Mouse (Mus musculus) embryonic facial prominence, embryonic 13.5 days (tissue): ENCODE measurements around the gene 4933416C03Rik. TPM values are rescaled to one million over a fixed set of nuclear protein-coding genes. Genes with fewer than 3 reads are reported as not detected.

Source experiments
- ATAC-seq: fragments of 200-750 bp; cut with Nextera tagmentation; 2 replicates; pipeline ENCODE4 v1.8.0; 2017; ENCODE audit warnings: low read depth; ENCODE audit not compliant: insufficient number of reproducible peaks, insufficient read depth, low FRiP score, low TSS enrichment
- H3K27ac ChIP-seq: fragments of 300-500 bp; sonication (generic); 2 replicates; pipeline ENCODE4 v1.5.1; 2015; ENCODE audit warnings: moderate library complexity, mild to moderate bottlenecking, inconsistent platforms
- H3K27me3 ChIP-seq: fragments of 300-500 bp; sonication (generic); 2 replicates; pipeline ENCODE4 v1.6.1; 2015; ENCODE audit warnings: mild to moderate bottlenecking, inconsistent platforms
- H3K36me3 ChIP-seq: fragments of 300-500 bp; sonication (generic); 2 replicates; pipeline ENCODE4 v1.6.1; 2015; ENCODE audit warnings: mild to moderate bottlenecking, inconsistent platforms
- H3K4me1 ChIP-seq: fragments of 300-500 bp; sonication (generic); 2 replicates; pipeline ENCODE4 v1.6.1; 2015; ENCODE audit warnings: inconsistent platforms
- H3K4me2 ChIP-seq: fragments of 300-500 bp; sonication (generic); 2 replicates; pipeline ENCODE4 v1.6.1; 2015; ENCODE audit warnings: moderate library complexity, mild to moderate bottlenecking, inconsistent platforms
- H3K4me3 ChIP-seq: fragments of 300-500 bp; sonication (generic); 2 replicates; pipeline ENCODE4 v1.5.1; 2015; ENCODE audit warnings: mild to moderate bottlenecking, inconsistent platforms
- H3K9ac ChIP-seq: fragments of 300-500 bp; sonication (generic); 2 replicates; pipeline ENCODE4 v1.6.1; 2015; ENCODE audit warnings: mild to moderate bottlenecking, inconsistent platforms
- H3K9me3 ChIP-seq: fragments of 300-500 bp; sonication (generic); 2 replicates; pipeline ENCODE4 v1.6.1; 2016; ENCODE audit warnings: inconsistent platforms
- WGBS: fragments of 180-500 bp; shearing (Covaris S2); methylation state at CpG from one replicate; pipeline ENCODE4 v1.1.7; 2015; ENCODE audit warnings: mixed read lengths; 5-methylcytosine and 5-hydroxymethylcytosine counted together
- polyA plus RNA-seq: library from polyadenylated mRNA; unstranded; fragments of >200 nt; fragmentation: Nextera tagmentation; extraction: Ambion mirVana; gene quantifications from 2 replicates; pipeline ENCODE4 v1.2.1, GENCODE M21; 2015

The 4933416C03Rik gene
- polyA plus RNA-seq = not detected in 2 replicates

DNA sequence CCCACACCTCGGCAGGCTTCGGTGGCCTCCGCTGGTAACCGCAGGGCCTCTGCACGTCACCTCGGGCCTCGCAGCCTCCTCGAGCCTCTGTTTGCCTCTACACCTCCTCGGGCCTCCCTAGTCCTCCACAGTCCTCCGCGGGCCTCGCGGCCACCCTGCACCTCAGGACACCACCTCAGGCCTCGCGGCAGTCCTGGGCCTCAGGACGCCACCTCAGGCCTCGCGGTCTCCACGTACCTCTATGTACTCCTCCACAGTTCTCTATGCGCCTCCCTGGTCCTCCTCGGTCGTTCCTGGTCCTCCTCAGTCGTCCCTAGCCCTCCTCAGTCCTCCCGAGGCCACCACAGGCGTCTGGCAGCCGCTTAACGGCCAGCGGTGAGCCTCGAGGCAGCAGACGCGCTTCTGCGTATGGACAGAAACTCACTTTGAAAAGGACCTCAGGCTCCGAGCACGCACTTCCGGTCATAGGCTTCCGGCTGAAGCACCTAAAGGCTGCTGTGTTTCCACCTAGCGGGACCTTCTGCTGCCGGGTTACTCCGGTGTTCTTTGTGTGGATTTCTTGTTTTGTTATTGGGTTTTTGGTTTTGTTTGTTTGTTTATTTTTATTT lies at the start of gene 4933416C03Rik:
TSS of gene 4933416C03Rik (minus strand) at position 51 of the 608 bp plus-strand sequence.
- H3K27me3 ChIP-seq = no peaks in the 10 kb centered on the region
- ATAC-seq = no peak

DNA sequence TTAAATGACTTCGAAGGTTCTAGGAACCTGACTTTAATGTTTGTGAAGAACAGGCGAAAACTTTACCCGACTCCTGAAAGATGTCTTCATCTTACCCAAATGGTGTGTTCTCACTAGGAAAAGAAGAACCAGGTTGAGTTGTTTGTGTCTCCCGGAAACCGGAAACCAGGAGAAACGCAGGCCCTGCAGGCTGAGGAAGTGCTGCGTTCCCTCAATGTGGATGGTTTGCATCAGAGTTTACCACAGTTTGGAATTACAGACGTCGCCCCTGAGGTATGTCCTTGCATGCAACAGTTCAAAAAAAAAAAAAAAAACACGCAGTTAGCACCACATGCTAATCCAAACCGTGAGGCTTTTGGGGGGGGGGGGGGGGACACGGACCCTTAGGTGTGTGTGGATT lies 48.6 kb upstream of the 4933416C03Rik start:
- H3K4me1 ChIP-seq = no peaks in the 10 kb centered on the region
- H3K9ac ChIP-seq = no peak overlapping the region
- H3K4me3 ChIP-seq = no peak overlapping the region
- H3K4me2 ChIP-seq = no peak overlapping the region
- no peaks in the 10 kb centered on the region for H3K9me3 ChIP-seq
- no peak for ATAC-seq
- no peak overlapping the region for H3K27ac ChIP-seq
- WGBS = 40% methylated on average over 11 of the region's 12 CpGs
- no peaks in the 10 kb centered on the region for H3K27me3 ChIP-seq
- H3K36me3 ChIP-seq = no peaks in the 10 kb centered on the region

More for the DNA sequence above, at the start of gene 4933416C03Rik:
- no peak within 1 kb of the TSS for H3K27ac ChIP-seq
- WGBS = 96% methylated on average over 37 of the region's 39 CpGs
- H3K4me1 ChIP-seq = no peaks in the 10 kb centered on the region
- no peak within 1 kb of the TSS for H3K4me3 ChIP-seq
- H3K9me3 ChIP-seq = no peaks in the 10 kb centered on the region; the same call in 1 of the 2 replicates
- H3K9ac ChIP-seq = no peak within 1 kb of the TSS
- no peak within 1 kb of the TSS for H3K4me2 ChIP-seq
- no peaks in the 10 kb centered on the region for H3K36me3 ChIP-seq

DNA sequence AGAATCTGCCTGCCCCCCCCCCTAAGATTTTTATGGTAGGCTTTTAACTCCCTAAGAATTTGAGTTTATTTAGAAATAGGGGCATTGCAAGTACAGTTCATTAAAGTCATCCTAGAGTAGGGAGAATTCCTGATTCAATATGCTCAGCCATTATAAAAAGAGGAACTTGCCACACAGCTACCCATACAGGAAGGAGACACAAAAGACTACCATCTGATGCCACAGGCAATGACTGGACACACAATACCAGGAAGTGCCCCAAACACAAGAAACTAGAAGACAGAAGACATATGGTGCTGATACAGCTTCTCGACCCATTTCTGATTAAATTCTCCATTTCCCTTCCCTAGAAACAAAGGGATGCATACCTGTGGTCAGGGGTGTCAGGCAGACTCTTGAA lies 43.0 kb upstream of the 4933416C03Rik start:
- H3K4me1 ChIP-seq = no peaks in the 10 kb centered on the region
- no peaks in the 10 kb centered on the region for H3K36me3 ChIP-seq
- no peaks in the 10 kb centered on the region for H3K9me3 ChIP-seq
- no peak overlapping the region for H3K27ac ChIP-seq
- H3K4me3 ChIP-seq = no peak overlapping the region
- H3K9ac ChIP-seq = no peak overlapping the region
- WGBS = 77% methylated on average over 1 of the region's 1 CpGs
- ATAC-seq = no peak
- no peak overlapping the region for H3K4me2 ChIP-seq
- H3K27me3 ChIP-seq = no peaks in the 10 kb centered on the region

DNA sequence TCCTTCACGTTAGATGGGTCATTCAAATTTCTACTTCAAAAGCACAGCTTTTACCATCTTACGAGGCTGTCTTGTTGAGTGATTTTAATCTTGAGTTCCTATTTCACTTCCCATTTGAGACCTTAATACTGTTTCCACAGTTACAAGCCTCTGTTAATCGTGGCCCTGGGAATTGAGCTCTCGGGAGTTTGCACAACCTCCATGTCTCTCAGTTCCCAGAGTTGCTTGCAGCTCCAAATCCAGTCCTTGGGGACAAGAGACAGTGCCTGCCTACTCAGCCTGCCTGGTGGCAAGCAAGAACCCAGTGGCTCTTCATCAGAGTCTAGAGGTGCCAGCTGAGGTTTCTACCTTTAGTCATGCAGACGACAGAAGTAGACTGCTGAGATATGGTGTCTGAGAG lies 41.0 kb upstream of the 4933416C03Rik start:
- H3K9me3 ChIP-seq = no peaks in the 10 kb centered on the region
- no peak for ATAC-seq
- no peak overlapping the region for H3K27ac ChIP-seq
- 43% methylated on average over 5 of the region's 5 CpGs for WGBS
- H3K4me2 ChIP-seq = no peak overlapping the region
- no peaks in the 10 kb centered on the region for H3K36me3 ChIP-seq
- H3K4me1 ChIP-seq = no peaks in the 10 kb centered on the region
- no peak overlapping the region for H3K4me3 ChIP-seq
- H3K9ac ChIP-seq = no peak overlapping the region
- H3K27me3 ChIP-seq = no peaks in the 10 kb centered on the region

DNA sequence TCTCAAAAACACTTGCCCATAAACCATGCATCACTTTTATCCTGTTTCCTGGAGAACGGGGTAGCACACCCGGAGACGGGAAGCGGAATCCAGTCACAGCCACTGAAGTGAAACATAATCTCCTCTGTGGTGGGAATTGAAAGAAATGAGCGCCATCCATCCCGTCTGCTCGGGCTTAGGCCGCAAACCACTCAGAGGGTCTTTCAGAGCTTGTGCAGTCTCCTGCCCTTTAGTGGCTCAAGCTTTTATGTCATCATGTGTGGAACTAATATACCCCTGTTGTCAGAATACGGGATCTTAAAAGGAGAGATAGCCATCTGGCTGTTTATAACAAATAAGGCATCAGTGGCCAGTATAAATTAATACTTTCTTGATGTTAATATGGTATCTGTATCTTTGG lies 32.4 kb upstream of the 4933416C03Rik start:
- no peak overlapping the region for H3K4me2 ChIP-seq
- no peak overlapping the region for H3K27ac ChIP-seq
- no peaks in the 10 kb centered on the region for H3K9me3 ChIP-seq
- H3K9ac ChIP-seq = no peak overlapping the region
- no peaks in the 10 kb centered on the region for H3K27me3 ChIP-seq
- no peak overlapping the region for H3K4me3 ChIP-seq
- peaks cover 7% of the 10 kb centered on the region; the same call in 1 of the 2 replicates for H3K4me1 ChIP-seq
- ATAC-seq = no peak
- WGBS = 17% methylated on average over 9 of the region's 9 CpGs
- no peaks in the 10 kb centered on the region for H3K36me3 ChIP-seq

DNA sequence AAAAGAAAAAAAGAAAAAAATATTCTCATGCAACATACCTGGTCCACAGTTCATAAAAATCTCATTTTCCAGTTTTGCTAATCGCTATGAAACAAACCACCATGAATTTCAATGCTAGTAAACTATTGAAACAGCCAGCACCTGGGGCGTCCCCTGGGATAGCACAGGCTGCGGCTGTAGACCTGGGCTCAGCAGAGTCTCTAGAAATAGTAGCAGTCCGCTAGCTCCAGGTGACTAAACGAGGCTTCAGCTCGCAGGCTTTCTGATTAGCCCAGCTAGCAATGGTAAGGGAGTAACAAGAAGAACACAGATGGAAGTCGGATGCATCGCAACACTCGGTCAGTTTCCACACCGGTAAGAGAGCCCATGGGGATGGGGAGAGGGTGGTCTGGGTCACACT lies 30.0 kb upstream of the 4933416C03Rik start:
- H3K36me3 ChIP-seq = no peaks in the 10 kb centered on the region
- no peak overlapping the region for H3K4me3 ChIP-seq
- H3K4me1 ChIP-seq = peaks cover 7% of the 10 kb centered on the region; the same call in 1 of the 2 replicates
- no peak overlapping the region for H3K27ac ChIP-seq
- H3K27me3 ChIP-seq = no peaks in the 10 kb centered on the region
- H3K4me2 ChIP-seq = no peak overlapping the region
- ATAC-seq = no peak
- no peak overlapping the region for H3K9ac ChIP-seq
- 88% methylated on average over 10 of the region's 10 CpGs for WGBS
- H3K9me3 ChIP-seq = no peaks in the 10 kb centered on the region

DNA sequence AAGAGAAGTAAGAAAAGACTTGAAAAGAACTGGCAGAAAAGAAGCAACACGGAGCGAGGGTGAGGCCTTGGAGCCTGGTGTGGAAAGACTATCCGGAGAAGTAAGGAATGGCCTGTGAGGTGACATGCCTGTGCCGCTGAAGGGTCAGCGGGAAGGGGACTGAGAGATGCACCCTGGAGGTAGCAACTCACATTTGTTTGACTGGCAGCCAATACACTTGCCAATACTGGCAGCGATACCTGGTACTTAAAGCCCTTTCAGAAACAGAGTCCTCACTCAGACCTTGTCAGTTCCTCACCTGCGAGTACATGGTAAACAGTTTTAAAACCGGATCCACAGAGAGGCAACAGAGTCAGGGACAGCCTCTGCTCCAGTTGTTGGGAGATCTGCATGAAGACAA lies 26.5 kb upstream of the 4933416C03Rik start:
- ATAC-seq = no peak
- no peak overlapping the region for H3K4me2 ChIP-seq
- H3K27me3 ChIP-seq = no peaks in the 10 kb centered on the region
- H3K4me1 ChIP-seq = peaks cover 3% of the 10 kb centered on the region; the same call in 1 of the 2 replicates
- no peaks in the 10 kb centered on the region for H3K36me3 ChIP-seq
- H3K27ac ChIP-seq = no peak overlapping the region
- H3K9ac ChIP-seq = no peak overlapping the region
- WGBS = 90% methylated on average over 8 of the region's 8 CpGs
- no peak overlapping the region for H3K4me3 ChIP-seq
- no peaks in the 10 kb centered on the region for H3K9me3 ChIP-seq

DNA sequence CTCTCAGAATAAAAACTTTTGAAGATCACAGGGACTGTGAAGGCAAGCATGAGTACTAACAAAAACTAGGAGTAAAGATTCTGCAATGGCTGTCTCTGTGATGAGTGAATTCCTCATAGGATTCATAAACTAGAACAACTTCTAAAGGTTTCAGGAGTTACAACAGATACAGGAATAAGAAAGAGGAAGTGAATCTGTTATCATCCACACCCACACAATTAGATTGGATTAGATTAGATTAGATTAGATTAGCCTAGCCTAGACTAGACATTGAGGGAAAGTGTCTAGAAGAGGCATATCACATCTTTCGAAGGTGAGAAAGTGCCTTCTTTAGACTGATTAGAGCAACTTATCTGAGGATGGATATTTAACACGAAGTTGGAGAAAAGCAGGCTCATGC lies 21.5 kb upstream of the 4933416C03Rik start:
- no peaks in the 10 kb centered on the region for H3K36me3 ChIP-seq
- no peak overlapping the region for H3K4me3 ChIP-seq
- H3K4me1 ChIP-seq = peaks cover 3% of the 10 kb centered on the region; the same call in 1 of the 2 replicates
- 84% methylated on average over 2 of the region's 2 CpGs for WGBS
- H3K9me3 ChIP-seq = no peaks in the 10 kb centered on the region
- ATAC-seq = no peak
- no peak overlapping the region for H3K9ac ChIP-seq
- no peak overlapping the region for H3K4me2 ChIP-seq
- no peaks in the 10 kb centered on the region for H3K27me3 ChIP-seq
- no peak overlapping the region for H3K27ac ChIP-seq

DNA sequence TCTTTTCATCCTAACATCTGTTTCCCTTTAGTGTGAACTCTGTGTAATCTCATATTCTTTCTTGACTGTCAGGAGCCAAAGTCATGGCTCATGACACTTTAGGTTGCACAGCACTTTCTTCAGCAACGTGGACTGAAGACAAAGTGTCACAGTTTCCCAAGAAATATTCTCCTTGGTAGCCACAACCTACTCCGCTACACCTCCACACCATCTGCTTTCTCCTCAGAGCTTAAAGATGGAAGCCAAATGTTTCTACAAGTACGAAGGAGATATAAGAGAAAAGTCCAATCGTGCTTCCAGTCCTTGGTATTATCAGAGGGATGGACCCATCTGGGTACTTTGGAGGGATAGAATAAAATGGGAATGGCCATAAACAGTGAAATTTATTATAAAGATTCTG lies 18.5 kb upstream of the 4933416C03Rik start:
- Histone ChIP-seq H3K9ac (no peak overlapping the region), H3K27ac (no peak overlapping the region), H3K4me2 (no peak overlapping the region), H3K36me3 (no peaks in the 10 kb centered on the region), H3K4me1 (peaks cover 3% of the 10 kb centered on the region; the same call in 1 of the 2 replicates), H3K9me3 (no peaks in the 10 kb centered on the region), H3K27me3 (no peaks in the 10 kb centered on the region), H3K4me3 (no peak overlapping the region)
- ATAC-seq = no peak
- 59% methylated on average over 4 of the region's 4 CpGs for WGBS

DNA sequence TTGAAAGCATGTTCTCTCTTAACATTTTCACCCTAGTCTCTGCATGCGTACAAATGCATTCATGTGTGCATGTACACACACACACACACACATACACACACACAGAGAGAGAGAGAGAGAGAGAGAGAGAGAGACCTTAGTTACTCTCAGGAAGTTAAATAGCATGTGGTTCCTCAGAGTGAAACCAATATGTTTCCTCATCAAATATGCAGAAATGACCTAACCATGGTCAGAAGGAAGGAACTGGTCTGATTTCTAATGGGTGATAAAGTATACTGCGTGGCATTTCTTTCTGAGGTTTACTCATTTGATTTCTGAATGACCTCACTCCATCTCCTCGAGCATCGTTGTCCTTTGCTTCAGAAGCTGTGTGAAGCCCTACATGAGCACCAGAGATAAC lies 17.5 kb upstream of the 4933416C03Rik start:
- no peak overlapping the region for H3K9ac ChIP-seq
- 79% methylated on average over 4 of the region's 4 CpGs for WGBS
- ATAC-seq = no peak
- H3K27ac ChIP-seq = no peak overlapping the region
- H3K4me1 ChIP-seq = peaks cover 3% of the 10 kb centered on the region; the same call in 1 of the 2 replicates
- no peaks in the 10 kb centered on the region for H3K27me3 ChIP-seq
- no peak overlapping the region for H3K4me2 ChIP-seq
- no peaks in the 10 kb centered on the region for H3K36me3 ChIP-seq
- H3K9me3 ChIP-seq = no peaks in the 10 kb centered on the region
- no peak overlapping the region for H3K4me3 ChIP-seq

DNA sequence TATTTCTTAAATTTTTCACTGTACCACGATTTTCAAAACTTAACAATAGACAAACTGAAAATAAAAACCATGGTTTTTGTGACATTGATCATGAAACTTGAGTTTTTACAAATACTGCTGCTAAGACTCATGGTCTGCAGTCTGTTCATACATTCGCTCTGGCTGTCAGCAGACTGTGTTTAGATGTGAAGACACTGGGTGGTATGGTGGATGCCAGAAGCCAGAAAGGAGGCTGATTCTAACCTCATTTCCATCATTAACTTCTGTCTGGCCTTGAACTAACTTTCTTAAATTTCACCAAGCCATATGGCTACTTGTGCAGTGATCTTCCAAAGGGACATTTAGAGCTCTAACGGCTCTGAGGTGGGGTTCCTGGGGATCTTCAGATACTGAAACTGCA lies 16.7 kb upstream of the 4933416C03Rik start:
- H3K4me2 ChIP-seq = no peak overlapping the region
- no peak for ATAC-seq
- H3K4me3 ChIP-seq = no peak overlapping the region
- H3K36me3 ChIP-seq = no peaks in the 10 kb centered on the region
- peaks cover under 1% of the 10 kb centered on the region; the same call in 1 of the 2 replicates for H3K4me1 ChIP-seq
- H3K27me3 ChIP-seq = no peaks in the 10 kb centered on the region
- H3K27ac ChIP-seq = no peak overlapping the region
- WGBS = 70% methylated on average over 3 of the region's 3 CpGs
- H3K9me3 ChIP-seq = no peaks in the 10 kb centered on the region
- H3K9ac ChIP-seq = no peak overlapping the region

DNA sequence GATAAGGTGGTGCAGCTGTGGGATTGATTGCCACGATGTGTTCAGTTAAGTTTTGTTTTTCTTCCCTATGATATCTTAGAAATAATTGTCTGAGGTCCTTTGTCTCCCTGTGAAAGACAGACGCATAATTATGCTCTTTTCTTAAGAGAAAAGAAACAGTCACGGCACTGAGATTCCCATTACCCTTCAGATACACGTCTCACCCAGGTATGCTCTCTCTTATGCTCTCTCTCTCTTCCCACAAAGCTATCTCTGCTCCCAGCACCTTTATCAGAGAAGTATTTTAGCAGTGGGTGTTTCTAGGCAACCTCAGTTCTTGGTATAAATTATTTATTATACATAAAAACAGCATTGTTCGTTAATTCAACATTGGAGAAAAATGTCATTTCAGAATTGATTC lies 11.6 kb upstream of the 4933416C03Rik start:
- Histone ChIP-seq H3K27ac (no peak overlapping the region), H3K27me3 (no peaks in the 10 kb centered on the region), H3K4me3 (no peak overlapping the region), H3K9ac (no peak overlapping the region), H3K36me3 (no peaks in the 10 kb centered on the region), H3K9me3 (no peaks in the 10 kb centered on the region), H3K4me1 (no peaks in the 10 kb centered on the region), H3K4me2 (no peak overlapping the region)
- ATAC-seq = no peak
- WGBS = 76% methylated on average over 5 of the region's 5 CpGs
